Mouse (Mus musculus): Measurements from ENCODE around the gene Fcho2. TPM values are rescaled to one million over a fixed set of nuclear protein-coding genes. Genes with fewer than 3 reads are reported as not detected.
"Not testable (repeated sequence)": the region's sequence is repeated elsewhere in the genome, so short reads cannot be mapped to it uniquely, and the experiment has no call there.

The Fcho2 gene
- 37.5 and 44.7 TPM in 2 replicates for polyA plus RNA-seq (2015; fragmentation: Nextera tagmentation; extraction: Ambion mirVana)

- Histone ChIP-seq H3K9me3 (ENCODE audit: low read length) (no peaks in the 10 kb centered on the region), H3K9ac (replicated peaks; ENCODE audit: low read length) (peak within 1 kb of the TSS; percentile 97), H3K4me2 (replicated peaks; ENCODE audit: low read depth, low read length) (peak within 1 kb of the TSS; percentile 62), H3K4me3 (ENCODE audit: low read length) (peak within 1 kb of the TSS; percentile 91), H3K36me3 (ENCODE audit: insufficient read depth, low read length) (no peaks in the 10 kb centered on the region), H3K27ac (ENCODE audit: low read length) (peak within 1 kb of the TSS; percentile 99), H3K27me3 (ENCODE audit: insufficient read depth, low read length) (no peaks in the 10 kb centered on the region), H3K4me1 (ENCODE audit: insufficient read depth, low read length) (peaks cover 38% of the 10 kb centered on the region)
- 0% methylated on average over 55 of the region's 61 CpGs for WGBS
- peak; percentile 97 for ATAC-seq (ENCODE audit: low FRiP score, low TSS enrichment)
Observed at GRCm38 (mm10) chr13:98815147-98815785, at the start of gene Fcho2. TSS of gene Fcho2 (minus strand) at chr13:98815449.

GRCm38 (mm10) chr13:98855291-98855690 is 40.0 kb upstream of the Fcho2 start:
- no peak for ATAC-seq (ENCODE audit: low FRiP score, low TSS enrichment)
- WGBS: 88% methylated on average over 8 of the region's 8 CpGs
- H3K27ac ChIP-seq (ENCODE audit: low read length): no peak overlapping the region
- no peaks in the 10 kb centered on the region for H3K9me3 ChIP-seq (ENCODE audit: low read length)
- no peak overlapping the region for H3K9ac ChIP-seq (replicated peaks; ENCODE audit: low read length)
- peaks cover 63% of the 10 kb centered on the region for H3K36me3 ChIP-seq (ENCODE audit: insufficient read depth, low read length)
- no peak overlapping the region for H3K4me2 ChIP-seq (replicated peaks; ENCODE audit: low read depth, low read length)
- no peaks in the 10 kb centered on the region for H3K4me1 ChIP-seq (ENCODE audit: insufficient read depth, low read length)
- no peak overlapping the region for H3K4me3 ChIP-seq (ENCODE audit: low read length)
- H3K27me3 ChIP-seq (ENCODE audit: insufficient read depth, low read length): no peaks in the 10 kb centered on the region

DNA sequence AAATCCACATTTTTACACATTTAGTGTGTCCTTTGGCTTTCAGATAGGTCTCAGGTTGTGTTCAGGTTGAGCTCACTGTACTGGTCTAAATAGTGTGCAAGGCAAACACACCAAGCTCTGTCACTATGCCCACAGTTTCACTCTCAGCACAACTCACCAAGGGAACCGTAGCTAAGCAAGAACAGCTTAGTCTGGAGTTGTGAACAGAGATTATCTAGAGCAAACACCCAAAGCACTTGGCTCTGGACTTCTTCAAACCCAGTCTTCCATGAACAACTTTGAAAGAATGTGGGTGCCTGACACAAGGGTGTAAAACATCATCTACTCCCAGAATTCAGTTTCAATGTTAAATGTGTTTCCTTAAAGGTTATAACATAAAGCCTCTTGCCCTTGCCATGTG is 30.5 kb upstream of the Fcho2 start:
- no peaks in the 10 kb centered on the region for H3K27me3 ChIP-seq (ENCODE audit: insufficient read depth, low read length)

DNA sequence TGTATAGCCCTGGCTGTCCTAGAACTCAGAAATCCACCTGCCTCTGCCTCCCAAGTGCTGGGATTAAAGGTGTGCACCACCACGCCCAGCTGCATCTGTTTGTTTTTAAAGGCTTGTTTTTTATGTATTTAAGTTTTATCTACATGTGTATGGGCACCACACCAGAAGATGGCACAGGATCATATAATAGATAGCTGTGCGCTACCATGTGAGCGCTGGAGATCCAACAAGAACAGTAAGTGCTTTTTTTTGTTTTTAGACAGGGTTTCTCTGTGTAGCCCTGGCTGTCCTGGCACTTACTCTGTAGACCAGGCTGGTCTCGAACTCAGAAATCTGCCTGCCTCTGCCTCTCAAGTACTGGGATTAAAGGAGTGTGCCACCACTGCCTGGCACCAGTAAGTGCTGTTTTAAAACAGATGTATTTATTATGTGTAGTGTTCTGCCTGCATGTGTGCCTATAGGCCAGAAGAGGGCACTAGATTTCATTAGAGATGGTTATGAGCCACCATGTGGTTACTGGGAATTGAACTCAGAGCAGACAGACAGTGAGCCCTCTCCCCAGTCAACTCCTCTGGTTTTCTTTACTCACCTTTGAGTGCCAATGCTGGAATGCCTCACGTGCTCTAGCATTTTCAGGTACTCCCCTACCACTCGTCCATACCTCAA is 21.3 kb upstream of the Fcho2 start:
- H3K9ac ChIP-seq (replicated peaks; ENCODE audit: low read length): no peak overlapping the region
- H3K4me3 ChIP-seq (ENCODE audit: low read length): no peak overlapping the region
- no peaks in the 10 kb centered on the region for H3K4me1 ChIP-seq (ENCODE audit: insufficient read depth, low read length)
- H3K27me3 ChIP-seq (ENCODE audit: insufficient read depth, low read length): no peaks in the 10 kb centered on the region
- H3K36me3 ChIP-seq (ENCODE audit: insufficient read depth, low read length): peaks cover 15% of the 10 kb centered on the region
- ATAC-seq (ENCODE audit: low FRiP score, low TSS enrichment): no peak
- WGBS: 90% methylated on average over 6 of the region's 6 CpGs
- H3K9me3 ChIP-seq (ENCODE audit: low read length): no peaks in the 10 kb centered on the region
- no peak overlapping the region for H3K27ac ChIP-seq (ENCODE audit: low read length)
- no peak overlapping the region for H3K4me2 ChIP-seq (replicated peaks; ENCODE audit: low read depth, low read length)

More for the DNA sequence above, 30.5 kb upstream of the Fcho2 start:
- Histone ChIP-seq H3K9ac (replicated peaks; ENCODE audit: low read length) (no peak overlapping the region), H3K36me3 (ENCODE audit: insufficient read depth, low read length) (peaks cover 32% of the 10 kb centered on the region), H3K4me1 (ENCODE audit: insufficient read depth, low read length) (no peaks in the 10 kb centered on the region), H3K4me2 (replicated peaks; ENCODE audit: low read depth, low read length) (no peak overlapping the region), H3K27ac (ENCODE audit: low read length) (peak overlapping the region; percentile 53), H3K9me3 (ENCODE audit: low read length) (no peaks in the 10 kb centered on the region), H3K4me3 (ENCODE audit: low read length) (no peak overlapping the region)
- no peak for ATAC-seq (ENCODE audit: low FRiP score, low TSS enrichment)
- WGBS: 90% methylated on average over 1 of the region's 1 CpGs

DNA sequence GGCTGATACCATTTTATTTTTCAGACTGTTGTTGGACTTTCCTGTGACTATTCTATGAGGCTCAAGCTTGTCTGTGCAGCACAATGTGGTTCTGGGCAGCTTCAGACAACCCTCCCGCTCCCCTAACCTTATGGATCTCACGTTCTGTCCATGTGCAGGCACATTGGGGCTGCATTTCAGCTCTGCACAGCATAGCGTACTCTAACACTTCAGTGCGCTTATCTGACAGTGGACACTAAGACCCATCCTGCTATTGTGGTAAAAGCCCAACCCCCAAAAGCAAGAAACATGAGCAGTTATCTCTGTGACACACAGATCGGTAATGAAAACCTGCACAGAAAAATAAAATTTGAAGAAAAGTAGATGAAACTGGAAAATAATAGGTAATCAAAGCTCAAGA is 20.5 kb upstream of the Fcho2 start:
- no peaks in the 10 kb centered on the region for H3K9me3 ChIP-seq (ENCODE audit: low read length)
- no peak for ATAC-seq (ENCODE audit: low FRiP score, low TSS enrichment)
- H3K4me1 ChIP-seq (ENCODE audit: insufficient read depth, low read length): no peaks in the 10 kb centered on the region
- H3K27me3 ChIP-seq (ENCODE audit: insufficient read depth, low read length): no peaks in the 10 kb centered on the region
- H3K4me3 ChIP-seq (ENCODE audit: low read length): no peak overlapping the region
- 86% methylated on average over 5 of the region's 5 CpGs for WGBS
- H3K36me3 ChIP-seq (ENCODE audit: insufficient read depth, low read length): peaks cover 15% of the 10 kb centered on the region
- no peak overlapping the region for H3K27ac ChIP-seq (ENCODE audit: low read length)
- no peak overlapping the region for H3K9ac ChIP-seq (replicated peaks; ENCODE audit: low read length)
- no peak overlapping the region for H3K4me2 ChIP-seq (replicated peaks; ENCODE audit: low read depth, low read length)

GRCm38 (mm10) chr13:98834723-98835122 is 19.5 kb upstream of the Fcho2 start:
- Histone ChIP-seq H3K27ac (ENCODE audit: low read length) (no peak overlapping the region), H3K4me2 (replicated peaks; ENCODE audit: low read depth, low read length) (no peak overlapping the region), H3K9me3 (ENCODE audit: low read length) (no peaks in the 10 kb centered on the region), H3K4me1 (ENCODE audit: insufficient read depth, low read length) (no peaks in the 10 kb centered on the region), H3K27me3 (ENCODE audit: insufficient read depth, low read length) (no peaks in the 10 kb centered on the region), H3K4me3 (ENCODE audit: low read length) (no peak overlapping the region), H3K9ac (replicated peaks; ENCODE audit: low read length) (no peak overlapping the region), H3K36me3 (ENCODE audit: insufficient read depth, low read length) (peaks cover 11% of the 10 kb centered on the region)
- no peak for ATAC-seq (ENCODE audit: low FRiP score, low TSS enrichment)
- 83% methylated on average over 3 of the region's 3 CpGs for WGBS

GRCm38 (mm10) chr13:98834199-98834598 is 18.9 kb upstream of the Fcho2 start:
- 0 out of 2 replicates have a peak, but pooled peaks have one; percentile 46 for ATAC-seq (ENCODE audit: low FRiP score, low TSS enrichment)

DNA sequence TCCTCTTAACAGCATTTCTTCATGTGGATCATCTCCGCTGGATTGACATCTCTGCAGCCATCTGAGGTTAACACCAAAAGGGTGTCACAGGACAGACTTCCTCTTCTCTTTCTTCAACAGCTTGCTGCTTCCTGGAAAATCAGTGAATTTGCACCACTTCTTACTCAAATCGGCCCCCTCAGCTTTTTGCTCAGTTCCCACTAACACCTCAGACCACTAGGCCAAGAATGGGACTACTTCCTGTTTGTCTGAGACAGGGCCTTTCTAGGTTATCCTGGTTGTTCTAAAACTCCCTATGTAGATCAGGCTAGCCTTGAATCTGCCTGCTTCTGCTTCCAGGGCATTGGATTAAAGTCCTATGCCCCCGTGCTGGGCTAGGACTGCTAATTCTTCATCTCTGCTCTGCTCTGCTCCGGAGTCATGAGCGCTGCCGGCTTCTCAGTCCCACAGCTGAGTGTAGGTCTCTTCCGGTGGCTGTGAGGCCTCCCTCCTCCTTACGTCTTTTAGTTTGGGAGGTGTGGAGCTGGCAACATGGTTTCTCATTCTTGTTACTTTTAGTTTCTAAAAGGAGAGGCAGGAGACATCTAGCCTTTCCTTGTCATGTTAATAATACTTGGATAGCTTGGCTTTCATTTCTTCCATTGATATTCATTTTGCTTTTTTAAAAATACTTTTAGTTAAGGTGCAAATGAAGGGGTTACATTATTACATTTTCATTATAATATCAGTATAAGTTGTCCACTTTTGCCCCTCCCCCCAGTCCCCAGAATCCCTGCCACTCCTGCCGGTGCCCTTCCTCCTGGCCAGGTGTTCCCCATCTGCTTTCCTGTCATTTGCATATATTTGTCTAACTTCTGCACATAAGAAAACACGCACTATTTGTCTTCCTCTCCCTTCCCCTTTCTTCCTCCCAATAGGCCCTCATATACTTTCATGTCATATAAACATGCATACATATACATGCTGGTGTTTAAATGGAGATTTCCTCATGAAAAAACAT is 17.5 kb upstream of the Fcho2 start:
- Histone ChIP-seq H3K9me3 (ENCODE audit: low read length) (no peaks in the 10 kb centered on the region), H3K27me3 (ENCODE audit: insufficient read depth, low read length) (no peaks in the 10 kb centered on the region), H3K4me2 (replicated peaks; ENCODE audit: low read depth, low read length) (no peak overlapping the region), H3K36me3 (ENCODE audit: insufficient read depth, low read length) (peaks cover 4% of the 10 kb centered on the region; the same call in 1 of the 2 replicates), H3K4me3 (ENCODE audit: low read length) (no peak overlapping the region), H3K4me1 (ENCODE audit: insufficient read depth, low read length) (no peaks in the 10 kb centered on the region), H3K9ac (replicated peaks; ENCODE audit: low read length) (no peak overlapping the region), H3K27ac (ENCODE audit: low read length) (no peak overlapping the region)
- ATAC-seq (ENCODE audit: low FRiP score, low TSS enrichment): no peak
- WGBS: 74% methylated on average over 10 of the region's 10 CpGs

More at GRCm38 (mm10) chr13:98834199-98834598, 18.9 kb upstream of the Fcho2 start:
- H3K36me3 ChIP-seq (ENCODE audit: insufficient read depth, low read length): peaks cover 7% of the 10 kb centered on the region; the same call in 1 of the 2 replicates
- no peak overlapping the region for H3K4me3 ChIP-seq (ENCODE audit: low read length)
- no peak overlapping the region for H3K9ac ChIP-seq (replicated peaks; ENCODE audit: low read length)
- no peak overlapping the region for H3K27ac ChIP-seq (ENCODE audit: low read length)
- H3K4me1 ChIP-seq (ENCODE audit: insufficient read depth, low read length): no peaks in the 10 kb centered on the region
- H3K9me3 ChIP-seq (ENCODE audit: low read length): no peaks in the 10 kb centered on the region
- WGBS: 44% methylated on average over 1 of the region's 1 CpGs
- H3K27me3 ChIP-seq (ENCODE audit: insufficient read depth, low read length): no peaks in the 10 kb centered on the region
- no peak overlapping the region for H3K4me2 ChIP-seq (replicated peaks; ENCODE audit: low read depth, low read length)

- not testable (repeated sequence) for H3K27me3 ChIP-seq (ENCODE audit: insufficient read depth, low read length); H3K4me1 ChIP-seq (ENCODE audit: insufficient read depth, low read length); ATAC-seq (ENCODE audit: low FRiP score, low TSS enrichment); H3K4me2 ChIP-seq (replicated peaks; ENCODE audit: low read depth, low read length); H3K4me3 ChIP-seq (ENCODE audit: low read length); H3K27ac ChIP-seq (ENCODE audit: low read length); H3K9ac ChIP-seq (replicated peaks; ENCODE audit: low read length); H3K36me3 ChIP-seq (ENCODE audit: insufficient read depth, low read length); H3K9me3 ChIP-seq (ENCODE audit: low read length)
- 96% methylated on average over 6 of the region's 6 CpGs for whole genome bisulfite sequencing
Observed at GRCm38 (mm10) chr13:98829026-98829425, 13.8 kb upstream of the Fcho2 start.
